Mouse (Mus musculus): ENCODE measurements at regions not wholly inside any gene's neighbourhood (a gene's known extent, or its start where the extent isn't known, plus 50 kb on each side); places are given as distances from the start of the nearest gene placed in this dataset.

- DNase-seq (ENCODE audit: extremely low spot score, low read depth, low spot score), result no peak
These were observed 96.1 kb upstream of the Acvr2a start for GRCm38 (mm10) chr2:48717770-48718169.

GRCm38 (mm10) chr2:48718261-48718660 is 95.6 kb upstream of the Acvr2a start:
- DNase-seq (ENCODE audit: extremely low spot score, low read depth, low spot score), result no peak

- DNase-seq (ENCODE audit: extremely low spot score, low read depth, low spot score), result no peak
These were observed 83.1 kb upstream of the Acvr2a start for GRCm38 (mm10) chr2:48730780-48731179.

- no peak for DNase-seq (ENCODE audit: extremely low spot score, low read depth, low spot score)
These were observed 80.0 kb upstream of the Acvr2a start for GRCm38 (mm10) chr2:48733936-48734335.

GRCm38 (mm10) chr2:48734521-48734920 is 79.4 kb upstream of the Acvr2a start:
- DNase-seq (ENCODE audit: extremely low spot score, low read depth, low spot score), result no peak

GRCm38 (mm10) chr2:48736312-48736711 is 77.6 kb upstream of the Acvr2a start:
- no peak for DNase-seq (ENCODE audit: extremely low spot score, low read depth, low spot score)

Measured in hindlimb bud, embryonic 11.5 days (tissue).